Mouse (Mus musculus): ENCODE results near the gene Vps45. TPM values are rescaled to one million over a fixed set of nuclear protein-coding genes. Genes with fewer than 3 reads are reported as not detected.
"Not testable (repeated sequence)": the region's sequence is repeated elsewhere in the genome, so short reads cannot be mapped to it uniquely, and the experiment has no call there.

Gene Vps45
- polyA plus RNA-seq, 1 experiment from 2014 or later = 63.2 TPM

DNA sequence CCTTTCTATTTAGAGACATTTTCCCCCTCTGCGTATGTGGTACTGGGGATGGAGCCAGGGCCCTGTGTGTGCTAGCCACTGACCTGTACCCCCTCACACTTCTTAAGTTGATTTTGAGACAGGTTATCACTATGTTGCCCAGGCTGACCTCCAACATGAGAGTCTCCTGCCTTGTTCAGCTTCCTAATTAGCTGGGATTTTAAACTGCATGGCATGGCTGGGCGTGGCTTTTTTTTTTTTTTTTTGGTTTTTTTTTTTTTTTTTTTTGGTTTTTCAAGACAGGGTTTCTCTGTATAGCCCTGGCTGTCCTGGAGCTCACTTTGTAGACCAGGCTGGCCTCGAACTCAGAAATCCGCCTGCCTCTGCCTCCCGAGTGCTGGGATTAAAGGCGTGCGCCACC lies 80.7 kb downstream of the Vps45 start:
- 96% methylated on average over 7 of the region's 7 CpGs for WGBS
- not testable (repeated sequence) for H3K4me1 ChIP-seq (replicated peaks); H3K9me3 ChIP-seq; H3K36me3 ChIP-seq; H3K27ac ChIP-seq (replicated peaks); H3K4me2 ChIP-seq; H3K9ac ChIP-seq; H3K4me3 ChIP-seq; H3K27me3 ChIP-seq; ATAC-seq (ENCODE audit: low FRiP score, low read depth)

DNA sequence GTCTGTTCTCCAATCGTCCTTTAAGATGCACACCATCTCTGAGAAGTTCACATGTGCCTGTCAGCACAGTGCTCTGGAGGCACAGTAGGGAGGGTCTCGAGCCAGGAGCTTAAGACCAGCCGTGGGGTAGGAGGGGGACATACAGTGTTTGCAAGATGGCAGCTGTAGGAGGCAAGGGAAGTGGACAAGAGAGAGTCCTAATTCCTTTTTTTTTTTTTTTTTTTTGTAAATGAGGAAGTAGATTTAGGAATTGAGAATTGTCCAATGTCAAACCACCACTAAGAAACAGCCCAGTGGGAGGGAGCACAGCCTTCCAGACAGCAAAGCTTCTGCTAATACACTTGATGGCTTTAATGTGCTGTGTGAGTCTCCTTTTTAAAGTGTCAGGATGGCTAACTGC lies 81.2 kb downstream of the Vps45 start:
- WGBS = 69% methylated on average over 3 of the region's 3 CpGs
- Histone ChIP-seq H3K4me3 (no peak overlapping the region), H3K4me1 (replicated peaks) (peaks cover 10% of the 10 kb centered on the region), H3K27me3 (no peaks in the 10 kb centered on the region), H3K9ac (no peak overlapping the region), H3K36me3 (no peaks in the 10 kb centered on the region), H3K4me2 (no peak overlapping the region), H3K27ac (replicated peaks) (no peak overlapping the region), H3K9me3 (no peaks in the 10 kb centered on the region)
- ATAC-seq (ENCODE audit: low FRiP score, low read depth) = no peak

DNA sequence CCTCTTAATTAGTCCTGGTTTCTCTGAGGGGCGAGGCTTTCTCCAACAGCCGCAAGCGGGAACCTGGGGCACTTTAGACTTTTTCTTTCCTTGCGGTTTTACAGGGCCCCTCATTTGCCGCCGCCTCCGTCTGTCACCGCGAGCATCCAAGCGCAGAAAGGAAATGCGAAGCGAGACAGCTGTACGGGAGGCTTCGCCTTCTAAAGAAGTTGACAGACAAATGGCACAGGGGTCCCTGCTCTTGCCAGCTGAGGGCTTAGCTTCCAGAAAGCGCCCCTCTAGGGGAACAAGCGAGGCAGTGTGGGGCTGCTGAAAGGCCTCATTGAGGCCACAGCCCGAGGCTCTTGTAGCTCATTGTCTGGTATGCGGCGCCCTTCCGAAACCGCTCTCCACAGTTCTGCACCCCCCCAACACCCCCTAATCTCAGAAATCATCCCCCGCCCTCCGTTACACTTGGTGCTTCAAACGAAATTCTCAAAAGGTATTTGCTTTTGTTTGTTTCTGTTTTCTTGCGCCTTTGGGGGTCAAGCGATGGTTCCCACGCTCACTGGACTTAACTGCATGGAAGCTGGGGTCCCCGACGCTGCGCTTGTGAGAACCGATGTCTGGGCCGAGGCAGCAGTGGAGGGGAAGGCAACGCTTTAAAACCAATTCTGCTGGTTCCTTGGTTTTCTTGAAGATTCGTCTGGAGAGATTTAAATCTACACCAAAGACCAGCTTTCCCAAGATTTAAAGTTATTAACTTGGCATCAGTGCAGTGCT lies 85.2 kb downstream of the Vps45 start:
- H3K9me3 ChIP-seq = no peaks in the 10 kb centered on the region
- H3K4me3 ChIP-seq = peak overlapping the region; percentile 30
- H3K4me2 ChIP-seq = peak overlapping the region; percentile 66
- H3K4me1 ChIP-seq (replicated peaks) = peaks cover 10% of the 10 kb centered on the region
- 2% methylated on average over 34 of the region's 34 CpGs for WGBS
- ATAC-seq (ENCODE audit: low FRiP score, low read depth) = peak; percentile 90
- peak overlapping the region; percentile 29 for H3K9ac ChIP-seq
- H3K27me3 ChIP-seq = no peaks in the 10 kb centered on the region
- no peaks in the 10 kb centered on the region for H3K36me3 ChIP-seq
- H3K27ac ChIP-seq (replicated peaks) = peak overlapping the region; percentile 53

DNA sequence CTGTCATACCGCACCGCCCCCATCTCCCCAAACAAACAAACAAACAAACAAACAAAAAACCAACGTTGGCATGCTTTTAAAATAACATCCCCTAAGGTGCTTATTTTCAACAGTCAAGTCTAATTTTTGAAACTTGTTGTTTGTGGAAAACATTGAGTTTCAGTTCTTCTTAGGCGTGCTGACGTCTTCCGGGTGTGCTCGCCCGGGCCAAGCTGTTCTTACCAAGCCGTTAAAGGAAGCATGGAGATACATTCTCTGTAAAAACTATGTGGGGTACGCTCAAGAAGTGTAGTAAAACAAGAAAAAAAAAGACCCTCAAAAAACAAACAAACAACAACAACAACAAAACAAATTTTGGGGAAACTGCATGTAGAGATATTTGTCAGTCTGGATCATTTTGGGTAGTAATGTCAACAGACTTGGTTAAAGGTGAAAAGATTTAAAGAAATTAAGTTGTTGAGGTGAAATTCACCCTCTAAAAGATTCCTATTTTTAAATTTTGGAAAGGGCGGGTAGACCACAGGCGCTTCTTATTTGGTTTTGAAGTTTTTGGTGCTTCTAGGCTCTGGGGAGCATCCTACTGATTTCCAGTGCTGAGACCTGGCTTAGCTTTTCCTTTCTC lies 85.9 kb downstream of the Vps45 start:
- H3K4me3 ChIP-seq = peak overlapping the region; percentile 30
- H3K9ac ChIP-seq = peak overlapping the region; percentile 29; the same call in 1 of the 2 replicates
- 74% methylated on average over 12 of the region's 12 CpGs for whole genome bisulfite sequencing
- ATAC-seq (ENCODE audit: low FRiP score, low read depth) = no peak
- peak overlapping the region; percentile 66 for H3K4me2 ChIP-seq
- no peaks in the 10 kb centered on the region for H3K36me3 ChIP-seq
- H3K4me1 ChIP-seq (replicated peaks) = peaks cover 10% of the 10 kb centered on the region
- H3K27ac ChIP-seq (replicated peaks) = peak overlapping the region; percentile 53; the same call in 1 of the 2 replicates
- H3K27me3 ChIP-seq = no peaks in the 10 kb centered on the region
- H3K9me3 ChIP-seq = no peaks in the 10 kb centered on the region

DNA sequence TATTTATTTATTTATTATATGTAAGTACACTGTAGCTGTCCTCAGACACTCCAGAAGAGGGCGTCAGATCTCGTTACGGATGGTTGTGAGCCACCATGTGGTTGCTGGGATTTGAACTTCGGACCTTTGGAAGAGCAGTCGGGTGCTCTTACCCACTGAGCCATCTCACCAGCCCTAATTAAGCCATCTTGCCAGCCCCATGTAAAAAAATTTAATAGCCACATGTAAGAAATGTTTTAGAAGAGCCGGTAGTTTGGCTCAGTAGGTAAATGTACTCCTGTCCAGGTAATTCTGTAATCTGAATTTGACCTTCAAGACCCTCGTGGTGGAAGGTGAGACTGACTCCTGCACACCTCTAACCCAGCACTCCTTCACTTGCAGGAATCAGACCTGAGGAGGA lies 87.6 kb downstream of the Vps45 start:
- WGBS = 58% methylated on average over 7 of the region's 7 CpGs
- not testable (repeated sequence) for H3K9ac ChIP-seq; H3K4me2 ChIP-seq; H3K9me3 ChIP-seq; ATAC-seq (ENCODE audit: low FRiP score, low read depth); H3K27me3 ChIP-seq; H3K4me3 ChIP-seq; H3K27ac ChIP-seq (replicated peaks); H3K36me3 ChIP-seq
- peaks cover 14% of the 10 kb centered on the region for H3K4me1 ChIP-seq (replicated peaks)

DNA sequence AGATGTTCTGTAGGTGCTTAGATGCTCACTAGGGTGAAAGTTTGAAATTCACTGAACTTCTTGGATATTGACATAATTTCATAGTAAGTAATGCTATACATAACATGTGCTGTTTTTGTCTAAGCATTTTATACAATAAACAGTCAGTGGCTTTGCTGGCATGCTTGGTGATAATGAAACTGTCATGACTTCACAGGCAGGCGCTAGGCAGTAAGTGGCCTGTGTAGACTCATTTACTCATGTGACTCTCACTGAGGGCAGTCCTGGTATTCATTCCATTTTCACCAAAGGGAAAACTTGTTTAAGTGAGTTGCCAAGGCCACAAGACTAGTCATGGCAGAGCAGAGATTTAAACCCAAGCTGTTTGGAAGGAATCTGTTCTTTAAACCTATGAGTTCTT lies 89.0 kb downstream of the Vps45 start:
- WGBS = 77% methylated on average over 1 of the region's 1 CpGs
- H3K9ac ChIP-seq = no peak overlapping the region

DNA sequence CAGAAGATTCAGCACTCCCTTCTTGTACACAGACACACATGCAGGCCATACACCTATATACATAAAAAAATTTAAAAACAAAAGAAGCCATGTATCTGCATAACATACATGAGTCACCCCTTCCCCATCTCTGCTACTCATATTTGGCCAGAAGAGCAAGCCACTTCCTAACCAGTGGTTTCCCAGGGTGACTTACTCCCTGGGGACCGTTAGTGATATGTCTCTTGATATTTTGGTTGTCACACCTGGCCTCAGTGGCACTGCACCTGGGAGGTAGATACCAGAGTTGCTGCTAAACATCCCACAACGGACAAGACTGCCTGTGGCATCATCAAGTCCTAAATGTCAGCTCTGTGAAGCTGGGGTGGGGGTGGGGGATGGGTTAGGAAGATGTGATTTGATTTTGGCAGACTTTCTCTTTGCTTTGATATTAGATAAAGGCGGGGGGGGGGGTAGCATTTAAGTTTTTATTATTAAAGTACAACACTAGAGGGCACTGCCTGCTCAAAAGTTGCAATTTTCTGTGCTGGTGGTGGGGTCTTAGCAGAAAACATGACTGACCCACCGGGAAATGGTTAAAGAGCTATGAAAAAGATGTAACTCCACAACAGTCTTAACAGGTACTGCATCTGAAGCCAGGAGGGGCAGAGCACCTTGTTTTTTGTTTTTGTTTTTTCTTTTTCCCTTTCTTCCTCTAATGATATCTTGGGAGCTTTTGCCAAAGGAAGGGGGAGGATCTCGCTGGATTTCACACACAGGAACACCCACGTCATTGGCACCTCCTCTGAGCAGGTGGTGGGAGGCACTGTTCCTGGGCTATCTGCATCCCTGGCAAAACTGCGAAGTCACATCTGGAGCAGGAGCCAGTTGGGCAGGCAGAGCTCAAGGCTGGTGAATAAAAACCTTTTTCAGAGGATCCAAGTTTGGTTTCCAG lies 92.5 kb downstream of the Vps45 start:
- peak overlapping the region; percentile 56 for H3K4me2 ChIP-seq
- H3K27ac ChIP-seq (replicated peaks) = no peak overlapping the region
- 11% methylated on average over 7 of the region's 7 CpGs for WGBS
- no peaks in the 10 kb centered on the region for H3K9me3 ChIP-seq
- H3K9ac ChIP-seq = 0 out of 2 replicates have a peak overlapping the region, but pooled peaks have one; percentile 3
- no peaks in the 10 kb centered on the region for H3K27me3 ChIP-seq
- ATAC-seq (ENCODE audit: low FRiP score, low read depth) = 0 out of 2 replicates have a peak, but pooled peaks have one; percentile 73
- H3K36me3 ChIP-seq = no peaks in the 10 kb centered on the region
- H3K4me3 ChIP-seq = peak overlapping the region; percentile 24
- H3K4me1 ChIP-seq (replicated peaks) = peaks cover 4% of the 10 kb centered on the region; the same call in 1 of the 2 replicates

More for the DNA sequence above, 89.0 kb downstream of the Vps45 start:
- Histone ChIP-seq H3K36me3 (no peaks in the 10 kb centered on the region), H3K9me3 (no peaks in the 10 kb centered on the region), H3K4me2 (no peak overlapping the region), H3K27me3 (no peaks in the 10 kb centered on the region), H3K4me3 (no peak overlapping the region), H3K4me1 (replicated peaks) (peaks cover 14% of the 10 kb centered on the region), H3K27ac (replicated peaks) (no peak overlapping the region)
- ATAC-seq (ENCODE audit: low FRiP score, low read depth) = no peak

DNA sequence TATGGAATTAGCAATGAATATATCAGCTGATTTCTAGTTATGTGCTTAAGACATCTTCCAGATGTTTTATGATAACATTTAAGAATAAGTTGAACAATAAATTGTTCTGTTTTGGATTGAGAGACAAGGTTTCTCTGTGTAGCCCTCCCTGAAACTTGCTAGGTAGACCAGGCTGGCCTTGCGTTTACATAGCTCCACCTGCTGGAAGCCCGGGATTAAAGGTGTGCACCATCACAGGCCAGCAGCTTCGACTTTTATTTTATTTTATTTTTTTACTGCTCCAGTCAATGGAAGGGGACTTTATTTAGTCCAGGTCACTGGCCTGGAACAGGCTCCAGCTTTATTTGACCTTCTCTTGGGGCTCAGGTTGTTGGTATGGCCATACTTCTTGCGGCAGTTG lies 94.6 kb downstream of the Vps45 start:
- Histone ChIP-seq H3K36me3 (no peaks in the 10 kb centered on the region), H3K4me1 (replicated peaks) (peaks cover 4% of the 10 kb centered on the region; the same call in 1 of the 2 replicates), H3K27me3 (no peaks in the 10 kb centered on the region), H3K27ac (replicated peaks) (no peak overlapping the region), H3K4me2 (no peak overlapping the region), H3K4me3 (no peak overlapping the region), H3K9ac (no peak overlapping the region), H3K9me3 (no peaks in the 10 kb centered on the region)
- ATAC-seq (ENCODE audit: low FRiP score, low read depth) = no peak
- WGBS = 41% methylated on average over 4 of the region's 4 CpGs

DNA sequence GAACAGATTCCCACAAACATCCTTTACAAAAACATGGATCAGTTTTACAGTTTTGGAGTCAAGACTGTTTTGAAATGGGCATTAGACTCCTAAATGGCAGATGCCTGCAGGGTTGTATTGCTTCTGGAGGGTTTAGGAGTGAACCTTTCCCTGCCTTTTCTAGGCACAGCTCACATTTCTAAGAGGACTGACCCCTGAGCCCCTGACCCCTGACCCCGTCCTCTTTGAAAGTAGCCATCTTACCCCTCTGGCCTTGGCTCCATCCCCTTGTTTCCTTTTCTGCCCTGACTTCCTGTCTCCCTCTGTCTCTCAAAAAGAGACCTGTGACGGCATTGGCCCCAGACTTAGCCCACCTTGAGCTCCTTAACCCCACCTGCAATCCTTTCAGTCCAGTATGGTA lies 95.0 kb downstream of the Vps45 start:
- Histone ChIP-seq H3K9ac (no peak overlapping the region), H3K4me1 (replicated peaks) (peaks cover 4% of the 10 kb centered on the region; the same call in 1 of the 2 replicates), H3K9me3 (no peaks in the 10 kb centered on the region), H3K4me3 (no peak overlapping the region), H3K36me3 (no peaks in the 10 kb centered on the region), H3K4me2 (no peak overlapping the region), H3K27ac (replicated peaks) (no peak overlapping the region), H3K27me3 (no peaks in the 10 kb centered on the region)
- no peak for ATAC-seq (ENCODE audit: low FRiP score, low read depth)
- 43% methylated on average over 2 of the region's 2 CpGs for WGBS

DNA sequence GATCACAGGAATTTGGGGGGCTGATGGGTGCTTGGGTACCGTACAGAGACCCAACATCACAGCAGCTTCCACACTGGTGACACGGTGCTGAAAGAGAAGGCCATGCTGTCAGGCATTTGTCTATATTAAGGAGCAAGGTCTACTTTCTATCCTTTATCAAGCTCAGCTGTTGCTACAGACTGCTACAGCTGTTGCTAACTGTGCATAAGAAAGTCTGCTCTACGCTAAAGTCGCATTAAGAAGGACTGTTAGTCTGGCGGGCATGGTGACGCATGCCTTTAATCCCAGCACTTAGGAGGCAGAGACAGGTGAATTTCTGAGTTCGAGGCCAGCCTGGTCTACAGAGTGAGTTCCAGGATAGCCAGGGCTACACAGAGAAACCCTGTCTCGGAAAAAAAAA lies 96.1 kb downstream of the Vps45 start:
- H3K4me3 ChIP-seq; H3K27ac ChIP-seq (replicated peaks); H3K4me1 ChIP-seq (replicated peaks); H3K9me3 ChIP-seq; H3K9ac ChIP-seq; ATAC-seq (ENCODE audit: low FRiP score, low read depth); H3K27me3 ChIP-seq; H3K36me3 ChIP-seq; H3K4me2 ChIP-seq: not testable (repeated sequence)
- WGBS = 86% methylated on average over 8 of the region's 8 CpGs

DNA sequence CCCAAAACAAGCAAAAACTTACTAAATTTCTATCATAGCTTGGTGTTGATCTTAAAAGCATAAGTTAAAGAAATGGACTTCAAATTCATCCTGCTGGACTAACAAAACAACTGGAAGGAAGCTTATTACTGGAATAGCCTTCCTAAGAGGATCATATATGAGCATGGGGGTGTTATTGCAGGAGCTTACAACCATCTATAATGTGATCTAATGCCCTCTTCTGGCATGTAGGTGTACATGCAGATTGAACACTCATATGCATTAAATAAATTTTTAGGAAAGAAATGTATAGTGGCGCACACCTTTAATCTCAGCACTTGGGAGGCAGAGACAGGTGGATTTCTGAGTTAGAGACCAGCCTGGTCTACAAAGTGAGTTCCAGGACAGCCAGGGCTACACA lies 98.5 kb downstream of the Vps45 start:
- H3K4me2 ChIP-seq = no peak overlapping the region
- ATAC-seq (ENCODE audit: low FRiP score, low read depth) = no peak
- H3K27me3 ChIP-seq = no peaks in the 10 kb centered on the region
- H3K4me3 ChIP-seq = no peak overlapping the region
- no peaks in the 10 kb centered on the region for H3K4me1 ChIP-seq (replicated peaks)
- H3K9ac ChIP-seq = no peak overlapping the region
- no peaks in the 10 kb centered on the region for H3K9me3 ChIP-seq
- no peaks in the 10 kb centered on the region for H3K36me3 ChIP-seq
- H3K27ac ChIP-seq (replicated peaks) = no peak overlapping the region
- 93% methylated on average over 1 of the region's 1 CpGs for WGBS

DNA sequence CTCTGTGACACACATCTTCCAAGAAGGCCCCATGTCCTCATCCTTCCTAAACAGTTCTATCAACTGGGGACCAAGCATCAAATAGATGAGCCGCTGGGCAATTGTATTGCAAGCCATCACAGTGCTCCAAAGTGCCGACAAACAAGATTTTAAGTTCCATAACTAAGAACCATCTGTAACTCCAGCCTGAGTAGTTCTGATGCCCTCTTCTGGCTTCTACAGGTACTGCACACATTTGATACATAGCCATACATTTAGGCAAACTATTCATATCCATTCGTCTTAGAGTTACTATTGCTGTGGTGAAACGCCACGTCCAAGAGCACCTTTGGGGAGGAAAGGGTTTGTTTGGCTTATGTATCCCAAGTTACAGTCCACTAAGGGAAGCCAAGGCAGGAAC lies 99.2 kb downstream of the Vps45 start:
- WGBS = 77% methylated on average over 5 of the region's 5 CpGs
- no peak overlapping the region for H3K27ac ChIP-seq (replicated peaks)
- no peak for ATAC-seq (ENCODE audit: low FRiP score, low read depth)

More for the DNA sequence above, 99.2 kb downstream of the Vps45 start:
- no peaks in the 10 kb centered on the region for H3K27me3 ChIP-seq
- H3K4me3 ChIP-seq = no peak overlapping the region
- H3K9me3 ChIP-seq = no peaks in the 10 kb centered on the region
- H3K9ac ChIP-seq = no peak overlapping the region
- H3K4me1 ChIP-seq (replicated peaks) = no peaks in the 10 kb centered on the region
- H3K4me2 ChIP-seq = no peak overlapping the region
- H3K36me3 ChIP-seq = no peaks in the 10 kb centered on the region
